Mouse (Mus musculus) megakaryocyte progenitor cell, adult 5-6 weeks (primary cell): Measurements from ENCODE around the gene Aire. TPM values are rescaled to one million over a fixed set of nuclear protein-coding genes. Genes with fewer than 3 reads are reported as not detected.
"Not testable (repeated sequence)": the region's sequence is repeated elsewhere in the genome, so short reads cannot be mapped to it uniquely, and the experiment has no call there.

Source experiments
- ATAC-seq: replicated peaks from 2 replicates; pipeline ENCODE4 v1.8.0; 2016; ENCODE audit warnings: mild to moderate bottlenecking, moderate TSS enrichment, inconsistent platforms; ENCODE audit not compliant: poor library complexity
- total RNA-seq, 2 experiments: library from RNA; stranded (forward) in 1 of 2; stranded (reverse) in 1 of 2; fragments of 157-497, 149-512 nt in 1 of 2; fragments of 200-1000 nt in 1 of 2; gene quantifications; 2 replicates each; pipeline versions ENCODE4 v1.2.3 to v1.2.4; 2015 to 2017

The Aire gene
- total RNA-seq, 2 experiments from 2014 or later = not detected

DNA sequence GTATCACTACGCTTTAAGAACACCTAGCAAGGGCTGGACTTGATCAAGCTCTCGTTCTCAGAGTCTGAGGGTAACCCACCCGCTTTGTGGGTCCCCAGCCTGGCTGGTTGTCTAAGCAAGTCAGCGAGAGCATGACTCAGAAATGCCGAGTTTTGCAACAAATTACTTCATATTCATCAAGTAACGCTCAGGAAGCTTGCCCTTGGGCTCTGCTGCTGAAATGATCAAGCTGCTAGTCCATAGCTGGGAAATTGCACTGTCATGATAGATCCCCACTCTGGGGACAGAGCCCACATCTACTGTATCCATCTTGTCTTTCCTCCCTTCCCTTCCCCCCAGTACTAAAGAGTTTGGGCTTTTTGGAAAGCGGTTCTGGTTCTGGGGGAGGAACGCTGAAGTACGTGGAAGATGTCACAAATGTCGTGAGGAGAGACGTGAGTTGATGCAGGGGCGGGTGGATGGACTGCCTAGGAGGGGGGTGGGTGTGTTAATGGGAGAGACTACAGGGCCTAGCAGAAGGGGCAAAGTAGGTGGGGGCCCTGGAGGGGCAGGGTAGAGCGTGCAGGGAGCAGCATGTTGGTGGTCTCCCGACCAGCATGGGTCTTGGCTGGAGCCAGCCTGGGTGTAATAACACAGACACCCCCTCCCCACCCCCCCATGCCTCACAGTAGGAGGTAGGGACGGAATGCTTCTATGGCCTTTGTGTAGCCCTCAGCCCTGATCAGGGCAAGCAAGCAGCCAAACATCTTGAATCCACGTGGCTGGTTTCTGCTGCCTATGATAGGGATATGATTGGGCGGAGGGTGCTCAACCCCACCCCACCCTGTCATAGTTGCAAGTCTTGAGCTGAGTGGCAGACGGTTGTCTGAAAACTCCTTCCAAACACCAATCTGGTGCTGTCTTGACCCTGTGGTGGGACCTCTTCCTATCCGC lies 11.5 kb upstream of the Aire start:
- ATAC-seq = peak; percentile 89

DNA sequence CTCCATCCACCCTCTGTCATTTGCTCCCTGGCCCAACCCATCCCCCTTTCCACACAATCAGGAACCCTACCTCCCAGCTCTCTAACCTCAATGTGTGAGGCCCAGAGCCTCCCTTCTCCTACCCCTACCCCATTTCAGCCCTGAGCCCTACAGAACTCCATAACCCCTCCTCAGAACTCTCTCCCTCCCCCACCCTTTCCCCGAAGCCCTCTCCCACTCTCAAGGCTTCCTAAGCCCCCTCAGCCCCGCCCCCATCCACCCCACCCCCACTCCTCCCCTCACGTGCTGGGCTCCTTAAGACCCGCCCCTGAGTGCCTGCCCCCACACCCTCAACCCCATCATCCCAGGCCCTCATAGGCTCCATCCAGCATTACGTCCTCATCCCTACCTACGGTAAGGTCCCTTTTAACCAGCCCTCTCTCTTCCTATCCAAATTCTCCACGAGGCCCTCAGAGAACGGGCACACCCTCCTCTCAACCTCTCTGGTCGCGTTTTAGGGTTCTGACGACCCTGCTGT lies 6.2 kb upstream of the Aire start:
- ATAC-seq = no peak

DNA sequence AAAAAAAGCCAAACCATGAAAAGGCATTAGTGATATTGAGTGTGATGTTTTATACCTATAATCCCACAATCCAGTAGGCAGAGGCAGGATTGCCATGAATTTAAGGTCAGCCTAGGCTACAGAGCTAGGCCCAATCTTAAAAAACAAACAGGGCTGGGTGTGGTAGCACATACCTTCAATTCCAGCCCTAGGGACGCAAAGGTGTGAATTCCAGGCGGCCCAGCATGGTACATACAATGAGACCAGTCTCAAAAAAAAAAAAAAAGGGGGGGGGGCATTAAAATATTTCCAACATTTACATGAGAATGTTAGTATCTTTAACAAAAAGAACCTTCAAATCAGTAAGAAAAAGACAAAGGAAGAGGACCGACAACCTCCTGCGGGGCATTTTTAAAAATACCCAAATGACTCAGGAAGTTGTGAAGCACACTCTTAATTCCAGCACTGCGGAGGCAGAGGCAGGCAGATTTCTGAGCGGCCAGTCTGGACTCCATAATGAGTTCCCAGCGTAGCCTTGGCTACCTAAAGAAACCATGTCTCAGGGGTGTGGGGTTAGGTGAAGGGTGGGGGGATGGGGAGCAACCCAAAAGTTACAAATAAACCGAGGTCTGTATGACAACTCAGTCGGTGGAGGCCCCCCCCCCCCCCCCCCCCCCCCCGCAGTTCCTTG lies 4.8 kb upstream of the Aire start:
- ATAC-seq = no peak

DNA sequence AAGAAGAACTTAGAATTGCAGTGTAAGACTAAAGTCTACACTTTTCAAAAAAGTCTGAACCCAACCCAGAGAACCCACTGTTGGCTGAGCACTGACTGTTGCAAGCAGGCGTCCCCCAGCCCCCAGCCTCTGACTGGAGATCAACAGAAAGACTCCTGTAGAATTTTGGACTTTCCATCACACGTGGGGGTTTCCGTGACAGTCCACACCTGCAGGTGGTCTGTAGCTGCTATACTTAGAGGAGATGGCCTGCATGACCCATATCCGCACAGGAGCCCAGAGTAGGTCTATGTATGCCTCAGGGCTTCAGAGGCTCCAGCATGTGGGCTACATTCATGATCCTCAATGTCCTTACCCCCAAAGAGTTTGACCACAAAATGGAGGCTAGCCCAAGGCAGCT lies 3.0 kb upstream of the Aire start:
- ATAC-seq = no peak

DNA sequence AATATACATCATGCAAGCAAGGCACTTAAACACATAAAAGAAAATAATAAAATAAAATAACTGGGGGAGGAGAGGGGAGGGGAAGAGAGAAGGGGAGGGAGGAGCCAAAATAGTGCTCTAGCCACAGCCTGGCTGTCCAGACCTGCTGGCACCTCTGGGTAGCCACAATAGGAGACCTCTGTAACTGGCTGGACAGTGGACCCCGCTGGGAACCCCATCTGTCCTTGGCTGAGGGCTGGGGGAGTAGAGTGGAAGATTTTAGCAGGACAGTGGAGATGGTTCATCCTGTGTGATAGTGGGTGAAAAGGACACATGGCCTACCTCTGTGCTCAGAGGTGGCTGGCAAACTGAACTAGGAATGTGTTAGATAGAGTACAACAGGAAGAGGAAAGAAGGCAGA lies 1.1 kb upstream of the Aire start:
- no peak for ATAC-seq

DNA sequence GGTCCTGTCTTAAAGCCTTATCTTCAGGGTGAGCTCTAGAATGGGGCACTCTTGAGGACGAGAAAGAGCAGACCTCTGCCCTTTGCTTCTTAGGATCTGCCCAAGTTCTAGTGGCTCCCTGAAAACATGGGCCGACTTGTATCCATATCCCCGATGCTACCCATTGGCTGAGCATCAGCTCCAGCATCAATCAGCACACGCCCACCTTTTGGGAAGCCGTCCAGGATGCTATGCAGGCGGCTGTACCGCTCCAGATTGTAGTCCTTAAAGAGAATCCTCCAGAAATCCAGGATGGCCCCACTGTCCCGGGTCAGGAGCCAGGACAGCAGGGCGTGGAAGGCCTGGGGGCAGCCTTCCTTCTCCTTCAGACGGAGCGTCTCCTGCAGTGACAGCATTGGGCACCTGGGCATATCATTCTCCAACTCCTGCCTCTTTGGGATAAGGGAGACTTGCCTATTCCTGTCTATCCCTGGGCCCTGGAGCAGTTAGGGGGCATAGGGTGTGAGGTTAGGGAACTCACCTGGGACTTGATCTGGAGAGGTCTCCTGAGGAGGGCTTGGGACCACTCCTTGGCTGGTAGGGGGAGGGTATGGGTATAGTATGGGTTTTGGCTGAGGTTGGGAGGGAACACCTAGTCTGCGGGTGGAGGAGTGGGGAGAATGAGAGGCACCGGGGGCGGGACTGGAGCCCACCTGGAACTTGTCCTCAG lies 559 bp downstream of the Aire start:
- ATAC-seq = no peak

DNA sequence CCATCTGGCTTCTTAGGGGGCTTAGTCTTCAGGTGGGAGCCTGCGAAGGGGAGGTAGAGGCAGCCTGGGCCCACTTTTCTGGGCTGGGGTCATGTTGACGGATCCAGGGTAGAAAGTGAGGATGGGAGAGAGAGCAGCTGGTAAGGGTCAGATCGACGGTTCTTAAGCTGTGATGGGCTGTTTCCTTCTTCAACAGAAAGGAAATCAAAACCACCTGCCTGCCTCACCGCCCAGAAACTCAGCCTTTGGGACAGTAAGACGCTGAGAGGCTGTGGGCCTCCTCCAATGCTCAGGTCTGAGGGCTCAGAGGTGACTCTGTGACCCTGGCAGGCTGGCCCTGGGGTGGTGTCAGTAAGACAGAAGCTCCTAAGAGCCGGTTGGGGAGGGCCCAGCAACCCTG lies 1.3 kb downstream of the Aire start:
- ATAC-seq = no peak

DNA sequence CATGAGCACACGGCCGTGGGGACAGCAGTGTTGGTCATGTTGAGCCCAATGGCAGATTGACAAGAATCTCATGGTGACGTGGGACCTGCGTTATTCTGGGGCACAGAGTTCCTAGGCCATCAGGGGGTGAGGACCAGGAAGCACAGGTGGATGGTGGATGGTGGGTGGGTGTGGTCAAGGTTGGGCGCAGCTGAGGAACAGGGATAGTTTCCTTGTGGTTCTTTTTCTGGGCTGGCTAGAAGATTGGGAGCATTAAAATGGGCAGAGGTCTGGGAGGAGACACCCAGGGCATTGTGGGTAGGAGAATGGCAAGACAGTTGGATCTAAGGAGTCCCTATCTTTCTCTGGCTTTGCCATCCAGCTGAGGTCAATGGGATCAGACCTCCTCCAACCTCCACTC lies 1.8 kb downstream of the Aire start, which contains the start of gene Dnmt3l:
Dnmt3l (plus strand) TSS at position 301 of the 400 bp plus-strand sequence.
- ATAC-seq = no peak

DNA sequence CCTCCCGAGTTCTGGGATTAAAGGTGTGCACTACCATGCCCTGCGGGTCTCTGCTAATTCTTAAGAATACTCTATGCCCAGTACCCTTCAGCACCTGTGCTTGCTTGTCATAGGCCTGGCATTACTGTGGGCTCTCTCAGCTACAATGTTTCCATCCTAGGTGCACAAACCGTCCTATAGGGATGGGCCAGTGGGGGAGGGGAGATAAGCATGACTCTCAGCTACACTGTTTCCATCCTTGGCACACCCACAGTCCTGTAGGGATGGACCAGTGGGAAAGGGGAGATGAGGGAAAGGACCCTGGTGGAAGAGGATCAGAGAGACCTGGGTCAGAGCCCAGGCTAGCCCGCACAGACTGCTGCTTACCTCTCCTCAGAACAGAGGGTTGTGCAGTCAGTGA lies 6.3 kb downstream of the Aire start:
- ATAC-seq = no peak

DNA sequence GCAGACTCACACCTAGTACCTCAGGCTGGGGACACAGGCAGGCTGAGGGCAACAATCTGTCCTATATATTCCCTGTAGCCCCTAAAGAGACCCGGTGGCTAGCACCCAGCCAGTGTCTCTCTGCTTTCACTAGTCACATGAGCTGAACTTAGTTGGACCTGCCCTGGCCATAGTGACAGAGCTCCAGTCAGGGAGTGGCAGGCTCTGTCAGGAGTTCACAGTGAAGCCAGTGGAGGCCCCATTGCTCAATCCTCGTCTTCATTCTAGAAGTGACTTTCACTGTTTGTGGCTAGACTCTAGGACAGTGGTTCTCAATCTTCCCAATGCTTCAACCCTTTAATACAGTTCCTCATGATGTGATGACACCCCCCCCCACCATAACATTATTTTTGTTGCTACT lies 11.4 kb downstream of the Aire start:
- ATAC-seq = peak; percentile 64

DNA sequence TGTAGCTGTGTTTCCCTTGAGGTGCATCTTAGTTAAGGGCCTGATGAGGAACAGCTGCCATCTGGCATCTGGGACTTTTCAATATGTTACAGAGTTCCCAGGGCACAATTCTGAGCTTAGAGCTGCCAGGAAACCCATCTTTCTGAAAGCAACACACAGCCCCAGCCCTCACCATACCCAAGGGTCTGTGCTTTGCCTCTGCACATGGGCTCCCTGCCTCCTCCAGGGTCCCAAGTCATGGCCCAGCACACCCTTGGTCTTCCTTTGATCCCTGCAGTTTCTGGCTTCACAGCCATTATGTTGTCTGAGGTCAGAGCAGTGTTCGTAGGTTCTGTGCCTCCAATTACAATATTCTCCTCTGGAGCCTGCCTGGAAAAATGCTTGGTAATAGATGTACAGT lies 14.3 kb downstream of the Aire start:
- no peak for ATAC-seq

DNA sequence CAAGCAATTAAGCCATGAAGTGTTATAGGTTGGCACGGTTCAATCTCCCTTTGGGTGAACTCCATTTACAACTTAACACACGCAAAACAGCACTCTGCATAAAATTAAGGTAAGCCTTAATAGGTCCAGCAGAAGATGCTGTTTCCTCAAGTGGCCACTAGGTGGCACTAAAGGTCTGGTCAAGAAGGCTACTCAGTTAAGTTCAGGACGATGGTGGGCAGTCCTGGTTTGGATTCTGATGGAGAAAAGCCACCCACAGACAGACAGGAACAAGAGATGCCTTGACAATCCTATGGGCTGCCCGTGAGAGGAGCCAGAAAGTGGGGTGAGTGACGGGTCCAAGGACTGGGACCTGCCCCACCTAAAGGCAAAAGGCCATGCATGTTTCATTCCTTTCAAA lies 15.3 kb downstream of the Aire start:
- ATAC-seq = peak; percentile 94

DNA sequence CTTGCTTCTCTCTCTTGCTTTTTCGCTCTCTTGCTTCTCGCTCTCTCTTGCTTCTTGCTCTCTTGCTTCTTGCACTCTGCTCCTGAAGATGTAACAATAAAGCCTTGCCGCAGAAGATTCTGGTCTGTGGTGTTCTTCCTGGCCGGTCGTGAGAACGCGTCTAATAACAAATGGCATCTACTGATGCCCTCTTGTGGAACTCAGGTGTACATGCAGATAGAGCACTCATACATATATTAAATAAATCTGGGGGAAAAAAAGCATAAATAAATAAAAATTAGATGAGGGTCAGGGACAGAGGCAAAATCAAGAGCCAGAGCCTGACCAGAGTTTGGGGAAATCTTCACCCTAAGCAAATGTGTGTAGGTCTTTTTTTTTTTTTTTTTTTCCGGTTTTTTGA lies 18.0 kb downstream of the Aire start:
- ATAC-seq = peak; percentile 68

DNA sequence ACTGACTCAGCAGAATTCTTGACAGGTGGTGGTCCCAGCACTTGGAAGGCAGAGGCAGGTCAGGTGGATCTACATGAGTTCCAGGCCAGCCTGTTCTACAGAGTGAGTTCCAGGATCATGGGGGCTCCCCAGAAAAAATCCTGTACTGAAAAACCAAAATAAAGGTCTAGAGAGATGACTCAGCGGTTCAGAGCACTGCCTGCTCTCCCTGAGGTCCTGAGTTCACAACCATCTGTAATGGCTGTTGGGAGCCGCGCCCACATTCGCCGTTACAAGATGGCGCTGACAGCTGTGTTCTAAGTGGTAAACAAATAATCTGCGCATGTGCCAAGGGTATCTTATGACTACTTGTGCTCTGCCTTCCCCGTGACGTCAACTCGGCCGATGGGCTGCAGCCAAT lies 23.4 kb downstream of the Aire start:
- ATAC-seq = not testable (repeated sequence)

DNA sequence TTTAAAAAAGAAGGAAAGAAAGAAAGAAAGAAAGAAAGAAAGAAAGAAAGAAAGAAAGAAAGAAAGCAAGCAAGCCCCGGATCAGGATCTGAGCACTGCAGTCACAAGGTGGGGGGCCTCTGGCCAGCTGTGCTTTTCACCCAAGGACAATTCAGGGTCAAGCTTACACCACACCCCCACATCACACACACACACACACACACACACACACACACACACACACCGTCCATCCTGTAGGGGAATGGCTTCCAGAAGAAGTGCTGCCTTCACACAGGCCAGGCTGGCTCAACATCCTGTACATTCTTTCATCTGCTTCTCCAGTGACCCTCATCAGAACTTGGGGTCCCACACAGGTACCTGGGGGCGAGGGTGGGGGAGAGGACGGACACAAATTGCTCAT lies 24.1 kb downstream of the Aire start:
- no peak for ATAC-seq

DNA sequence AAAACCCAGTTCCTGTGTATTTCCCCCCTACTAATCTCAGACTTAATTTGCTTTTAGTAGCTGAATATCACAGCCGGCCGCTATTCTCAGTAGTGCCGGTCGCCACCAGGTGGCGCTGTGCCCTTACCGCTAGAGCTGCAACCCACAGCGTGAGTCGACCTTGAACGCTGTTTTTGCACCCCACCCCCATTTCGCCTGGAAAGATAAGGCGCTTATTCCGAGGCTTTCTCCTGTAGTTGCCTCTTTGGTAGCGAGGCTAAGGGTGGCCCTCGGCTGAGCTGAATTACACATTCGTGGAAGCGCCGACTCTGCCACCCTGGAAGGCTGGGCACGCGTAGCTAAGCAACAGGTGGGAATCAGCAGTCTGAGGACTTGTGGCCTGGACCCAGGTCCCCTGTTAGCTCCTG lies 24.6 kb downstream of the Aire start:
- ATAC-seq = peak; percentile 94

DNA sequence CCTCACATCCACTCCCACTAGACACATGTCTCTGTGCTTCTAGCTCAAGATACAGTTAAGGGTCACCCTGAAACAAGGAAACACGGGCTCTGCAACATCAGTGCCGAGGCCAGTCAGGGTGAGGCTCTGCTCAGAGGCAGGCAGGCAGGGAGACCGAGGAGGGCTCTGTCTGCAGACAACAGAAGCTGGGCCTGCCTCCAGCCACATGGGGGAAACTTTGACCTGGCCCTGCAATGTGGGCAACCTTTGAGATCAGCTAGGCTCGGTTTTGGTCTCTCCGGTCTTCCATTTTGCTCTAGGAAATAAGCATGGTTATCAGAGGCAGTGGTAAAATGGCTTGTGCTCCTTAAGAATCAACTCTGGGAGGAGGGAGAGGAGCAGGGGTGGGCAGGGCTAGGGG lies 27.0 kb downstream of the Aire start:
- no peak for ATAC-seq

DNA sequence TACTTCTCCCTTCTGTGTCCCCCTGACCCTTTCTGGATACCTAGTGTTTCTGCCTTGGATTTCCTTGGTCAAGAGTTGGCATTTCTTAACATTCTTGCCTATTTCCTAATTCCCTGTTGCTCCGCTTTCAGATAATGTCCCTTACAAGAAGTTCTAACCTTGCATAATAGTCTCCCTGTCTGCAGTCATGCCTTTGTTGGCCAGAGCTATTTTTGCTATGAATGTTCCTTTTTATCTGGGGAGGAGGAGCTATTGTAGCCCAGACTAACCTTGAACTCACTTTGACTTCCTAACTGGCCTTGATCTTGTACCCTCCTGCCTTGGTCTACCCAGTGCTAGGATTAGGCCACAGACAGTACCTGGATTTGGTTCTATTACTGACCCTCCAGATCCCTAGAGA lies 27.9 kb downstream of the Aire start:
- ATAC-seq = peak; percentile 69

DNA sequence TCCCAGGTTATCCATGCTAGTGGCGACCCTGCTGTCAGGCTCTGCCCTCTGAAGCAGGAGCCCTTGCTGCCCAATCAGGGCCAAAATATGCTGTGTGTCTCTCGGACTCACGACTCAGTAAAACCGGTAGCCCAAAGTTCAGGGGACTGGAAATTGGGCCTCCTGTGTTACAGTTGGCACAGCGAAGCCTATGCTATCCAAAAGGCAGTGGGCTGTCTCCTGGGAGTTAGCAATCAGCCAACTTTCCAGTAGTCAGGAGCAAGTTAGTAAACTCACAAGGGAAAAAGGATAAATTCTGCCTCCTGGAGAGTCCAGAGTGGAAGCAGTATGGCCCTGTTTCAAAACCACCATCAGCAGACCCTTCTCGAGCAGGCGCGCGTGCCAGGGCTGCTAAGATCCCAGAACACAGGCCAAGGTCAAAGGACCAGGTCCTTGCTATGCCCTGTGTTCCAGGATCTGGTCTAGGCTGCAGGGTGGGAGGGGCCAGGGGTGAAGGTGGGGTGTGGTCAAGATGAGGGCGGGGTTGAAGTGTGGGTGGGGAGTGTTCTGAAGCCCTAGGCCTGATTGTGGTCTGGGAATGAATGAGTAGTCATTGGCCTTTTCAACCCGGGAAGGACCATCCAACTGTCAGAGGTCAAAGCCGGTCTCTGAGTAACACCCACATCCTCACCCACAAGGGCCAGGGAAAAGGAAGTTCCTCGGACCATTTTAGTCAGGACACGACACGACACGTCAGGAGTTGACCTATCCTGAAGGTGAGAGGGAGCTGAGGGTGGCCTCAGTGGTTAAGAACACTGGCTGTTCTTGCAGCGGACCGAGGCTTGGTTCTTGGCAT lies 30.5 kb downstream of the Aire start:
- ATAC-seq = no peak

DNA sequence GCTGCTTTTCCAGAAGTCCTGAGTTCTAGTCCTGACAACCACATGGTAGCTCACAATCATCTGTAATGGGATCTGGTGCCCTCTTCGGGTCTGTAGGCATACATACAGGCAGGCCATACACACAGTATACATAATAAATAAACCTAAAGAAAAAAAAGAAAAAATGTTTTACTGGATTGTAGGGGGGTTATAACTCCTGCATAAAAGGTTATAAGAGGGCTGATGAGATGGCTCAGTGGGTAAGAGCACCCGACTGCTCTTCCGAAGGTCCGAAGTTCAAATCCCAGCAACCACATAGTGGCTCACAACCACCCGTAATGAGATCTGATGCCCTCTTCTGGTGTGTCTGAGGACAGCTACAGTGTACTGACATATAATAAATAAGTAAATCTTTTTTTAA lies 32.3 kb downstream of the Aire start:
- ATAC-seq = not testable (repeated sequence)

DNA sequence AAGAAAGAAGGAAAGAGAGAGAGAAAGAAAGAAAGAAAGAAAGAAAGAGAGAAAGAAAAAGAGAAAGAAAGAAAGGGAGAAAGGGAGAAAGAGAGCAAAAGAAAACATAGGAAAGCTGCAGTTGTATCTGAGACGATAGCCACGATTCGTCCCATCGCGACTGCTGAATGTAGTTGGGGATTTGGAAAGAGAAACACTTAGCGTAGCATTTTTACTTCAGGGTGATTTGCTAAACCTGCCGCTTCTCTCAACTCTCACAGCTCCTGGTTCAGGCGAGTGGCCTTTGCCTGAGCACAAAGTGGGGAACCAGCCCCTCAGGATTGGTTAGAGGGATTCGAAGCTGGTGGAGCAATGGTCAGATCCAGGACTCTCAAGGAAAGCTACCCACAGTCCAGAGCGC lies 33.1 kb downstream of the Aire start:
- no peak for ATAC-seq
